Mouse (Mus musculus): ENCODE data around the gene Vmn1r87.
"Not testable (repeated sequence)": the region's sequence is repeated elsewhere in the genome, so short reads cannot be mapped to it uniquely, and the experiment has no call there.

The Vmn1r87 gene

GRCm38 (mm10) chr7:13140057-13140456, at the start of gene Vmn1r87:
Vmn1r87 (minus strand) TSS chr7:13140157.
- no peak for DNase-seq (ENCODE audit: low read depth)

GRCm38 (mm10) chr7:13159268-13159667, 19.3 kb upstream of the Vmn1r87 start, which contains the start of gene Vmn1r88:
Vmn1r88 (plus strand) TSS chr7:13159568.
- no peak for DNase-seq (ENCODE audit: low read depth)

DNA sequence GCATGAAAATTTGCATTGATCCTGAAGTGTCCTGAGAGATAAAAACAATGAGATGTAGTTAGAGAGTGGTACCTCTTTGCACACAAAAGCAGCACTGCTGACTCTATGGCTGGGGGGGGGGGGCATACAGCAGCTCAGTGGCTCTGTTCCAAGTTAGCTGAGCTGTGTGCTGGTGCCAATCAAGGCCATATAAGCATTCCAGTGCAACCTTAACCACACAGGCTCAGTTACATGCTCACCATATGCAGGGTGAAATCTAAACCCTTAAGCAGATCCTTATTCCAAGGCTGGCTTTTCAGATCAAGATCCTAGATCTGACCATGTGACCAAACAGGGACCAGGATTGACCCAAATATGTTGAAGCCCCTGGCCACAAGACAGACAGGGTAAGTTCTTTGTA, 2.6 kb downstream of the Vmn1r87 start:
- no peak for DNase-seq (ENCODE audit: low read depth)

GRCm38 (mm10) chr7:13131856-13132255, 8.1 kb downstream of the Vmn1r87 start:
- DNase-seq (ENCODE audit: low read depth), result no peak

DNA sequence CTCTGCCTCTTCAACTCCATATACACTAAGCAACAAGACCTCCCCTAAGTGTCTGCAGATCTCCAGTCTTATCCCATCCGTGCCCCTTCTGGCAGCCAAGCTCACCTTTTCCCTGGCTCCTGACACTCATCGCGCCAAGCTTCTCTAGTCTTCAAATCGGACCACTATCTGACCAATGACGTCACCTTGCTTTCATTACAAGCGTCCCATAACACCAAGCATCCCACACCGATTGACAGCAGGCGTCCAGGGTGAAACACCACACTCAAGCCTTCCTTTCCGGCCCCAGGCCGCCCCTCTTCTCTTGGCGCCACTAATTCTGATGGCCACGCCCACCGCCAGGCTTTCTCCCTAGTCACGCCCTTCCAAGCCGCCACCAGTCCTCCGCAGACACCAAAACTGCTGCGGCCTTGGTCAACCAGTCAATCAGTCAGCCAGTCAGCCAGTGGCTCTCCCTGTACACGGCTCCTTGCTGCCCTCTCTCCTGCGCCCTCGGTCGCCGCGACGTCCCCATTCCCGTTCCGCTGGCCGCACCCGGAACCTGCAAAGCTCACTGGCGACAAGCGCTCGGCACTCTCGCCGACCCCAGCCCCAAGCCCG, 16.3 kb downstream of the Vmn1r87 start:
- not testable (repeated sequence) for DNase-seq (ENCODE audit: low read depth)

DNA sequence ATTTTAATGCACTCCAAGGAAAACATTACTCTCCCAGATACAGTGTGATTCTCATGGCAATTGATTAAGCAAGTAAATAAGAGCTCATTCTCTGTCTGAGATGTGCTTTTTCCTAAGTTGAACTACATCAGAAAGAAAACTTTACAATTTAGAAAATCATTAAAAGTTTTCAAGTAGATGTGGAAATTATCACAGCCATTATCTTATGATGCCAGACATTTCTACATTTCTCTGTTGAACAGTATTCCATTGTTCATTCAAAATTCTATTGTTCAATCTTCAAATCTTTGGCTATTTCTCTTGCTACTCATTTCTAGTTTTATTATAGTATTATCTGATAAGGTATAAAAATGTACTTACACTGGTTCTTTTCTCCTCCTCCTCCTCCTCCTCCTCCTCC, 20.1 kb downstream of the Vmn1r87 start, which contains the start of gene Vmn1r86:
TSS of gene Vmn1r86 (minus strand) at position 101 of the 400 bp plus-strand sequence.
- DNase-seq (ENCODE audit: low read depth), result no peak

GRCm38 (mm10) chr7:13095073-13095472, 44.9 kb downstream of the Vmn1r87 start, which contains the start of gene Vmn1r85:
Vmn1r85 (minus strand) TSS chr7:13095173.
- DNase-seq (ENCODE audit: low read depth), result no peak
